Mouse (Mus musculus) small intestine, adult 2 months (tissue): Measurements from ENCODE around the gene Kcng1. TPM values are rescaled to one million over a fixed set of nuclear protein-coding genes. Genes with fewer than 3 reads are reported as not detected.

Source experiments
- H3K27ac ChIP-seq: fragments of 200-500 bp; 2 replicates; pipeline ENCODE4 v1.5.1; 2012; ENCODE audit warnings: low read depth, low read length, control low read depth, inconsistent platforms; ENCODE audit not compliant: insufficient read depth
- H3K27me3 ChIP-seq: fragments of 200-500 bp; 2 replicates; pipeline ENCODE4 v1.6.1; 2012; ENCODE audit warnings: mild to moderate bottlenecking, moderate library complexity, low read length, inconsistent platforms; ENCODE audit not compliant: control insufficient read depth, insufficient read depth
- H3K36me3 ChIP-seq: fragments of 200-500 bp; 2 replicates; pipeline ENCODE4 v1.6.1; 2012; ENCODE audit warnings: mild to moderate bottlenecking, low read length, control low read depth, inconsistent platforms; ENCODE audit not compliant: control insufficient read depth, insufficient read depth
- H3K4me1 ChIP-seq: fragments of 200-500 bp; 2 replicates; pipeline ENCODE4 v1.6.1; 2012; ENCODE audit warnings: low read length, inconsistent platforms, mixed read lengths; ENCODE audit not compliant: control insufficient read depth, insufficient read depth, insufficient read length
- H3K4me3 ChIP-seq: fragments of 200-500 bp; 2 replicates; pipeline ENCODE4 v1.5.1; 2012; ENCODE audit warnings: low read depth, mild to moderate bottlenecking, control low read depth, inconsistent platforms, low read length, moderate library complexity
- CTCF ChIP-seq: fragments of 200-500 bp; IDR thresholded peaks from 2 replicates; pipeline ENCODE4 v1.5.1; 2012; ENCODE audit warnings: low read depth, mild to moderate bottlenecking, control low read depth, inconsistent platforms, low read length, moderate library complexity, mixed read lengths; ENCODE audit not compliant: insufficient replicate concordance, insufficient read length; ENCODE audit errors: extremely low read depth
- POLR2A ChIP-seq: fragments of 200-500 bp; IDR thresholded peaks from 2 replicates; pipeline ENCODE4 v1.6.1; 2012; ENCODE audit warnings: low read depth, mild to moderate bottlenecking, control low read depth, inconsistent platforms, low read length, moderate library complexity
- WGBS: fragments of 180-500 bp; shearing (Covaris S2); methylation state at CpG from one replicate; pipeline ENCODE4 v1.1.7; 2018; 5-methylcytosine and 5-hydroxymethylcytosine counted together
- polyA plus RNA-seq: library from polyadenylated mRNA; depleted of rRNA; stranded (reverse); fragments of >200 nt; gene quantifications from 2 replicates; pipeline ENCODE4 v1.2.3, GENCODE M21; 2012; rRNA removed

Kcng1 gene
- 0.86 and 1.3 TPM in 2 replicates for polyA plus RNA-seq

- WGBS: 25% methylated on average over 12 of the region's 12 CpGs
- TF ChIP-seq CTCF (no peak), POLR2A (no peak)
- H3K27ac ChIP-seq: no peak within 1 kb of the TSS
Observed at GRCm38 (mm10) chr2:168281582-168281981, at the start of gene Kcng1. Gene Kcng1 (minus strand): TSS chr2:168281736.

GRCm38 (mm10) chr2:168330421-168331070 is 49.0 kb upstream of the Kcng1 start:
- Histone ChIP-seq H3K36me3 (no peaks in the 10 kb centered on the region), H3K4me3 (no peak overlapping the region), H3K4me1 (no peaks in the 10 kb centered on the region), H3K27me3 (no peaks in the 10 kb centered on the region), H3K27ac (no peak overlapping the region)
- TF ChIP-seq CTCF (no peak), POLR2A (no peak)
- 67% methylated on average over 11 of the region's 11 CpGs for WGBS

More at GRCm38 (mm10) chr2:168281582-168281981, at the start of gene Kcng1:
- Histone ChIP-seq H3K4me3 (peak within 1 kb of the TSS; percentile 61), H3K36me3 (no peaks in the 10 kb centered on the region), H3K4me1 (peaks cover 3% of the 10 kb centered on the region; the same call in 1 of the 2 replicates), H3K27me3 (peaks cover 32% of the 10 kb centered on the region)

GRCm38 (mm10) chr2:168321716-168322374 is 40.3 kb upstream of the Kcng1 start:
- no peak overlapping the region for H3K27ac ChIP-seq
- no peaks in the 10 kb centered on the region for H3K36me3 ChIP-seq
- H3K27me3 ChIP-seq: no peaks in the 10 kb centered on the region
- H3K4me1 ChIP-seq: no peaks in the 10 kb centered on the region
- 53% methylated on average over 10 of the region's 10 CpGs for WGBS
- H3K4me3 ChIP-seq: no peak overlapping the region
- TF ChIP-seq POLR2A (no peak), CTCF (no peak)

- Histone ChIP-seq H3K27me3 (no peaks in the 10 kb centered on the region), H3K27ac (no peak overlapping the region), H3K4me3 (no peak overlapping the region), H3K4me1 (no peaks in the 10 kb centered on the region), H3K36me3 (no peaks in the 10 kb centered on the region)
- WGBS: 54% methylated on average over 17 of the region's 17 CpGs
- no peak for TF ChIP-seq CTCF
- TF ChIP-seq POLR2A: no peak
Observed at GRCm38 (mm10) chr2:168320388-168321182, 39.0 kb upstream of the Kcng1 start.

GRCm38 (mm10) chr2:168314646-168315446 is 33.3 kb upstream of the Kcng1 start:
- Histone ChIP-seq H3K36me3 (no peaks in the 10 kb centered on the region), H3K27me3 (no peaks in the 10 kb centered on the region), H3K4me3 (no peak overlapping the region), H3K27ac (no peak overlapping the region), H3K4me1 (no peaks in the 10 kb centered on the region)
- WGBS: 24% methylated on average over 16 of the region's 16 CpGs
- TF ChIP-seq POLR2A (no peak), CTCF (no peak)

- H3K27me3 ChIP-seq: no peaks in the 10 kb centered on the region
- no peaks in the 10 kb centered on the region for H3K4me1 ChIP-seq
- no peak overlapping the region for H3K4me3 ChIP-seq
- H3K36me3 ChIP-seq: no peaks in the 10 kb centered on the region
- TF ChIP-seq POLR2A (no peak), CTCF (no peak)
- 39% methylated on average over 4 of the region's 4 CpGs for WGBS
- no peak overlapping the region for H3K27ac ChIP-seq
Observed at GRCm38 (mm10) chr2:168312504-168312903, 31.0 kb upstream of the Kcng1 start.
